Mouse (Mus musculus): ENCODE measurements at regions not wholly inside any gene's neighbourhood (a gene's known extent, or its start where the extent isn't known, plus 50 kb on each side); places are given as distances from the start of the nearest gene placed in this dataset.

DNA sequence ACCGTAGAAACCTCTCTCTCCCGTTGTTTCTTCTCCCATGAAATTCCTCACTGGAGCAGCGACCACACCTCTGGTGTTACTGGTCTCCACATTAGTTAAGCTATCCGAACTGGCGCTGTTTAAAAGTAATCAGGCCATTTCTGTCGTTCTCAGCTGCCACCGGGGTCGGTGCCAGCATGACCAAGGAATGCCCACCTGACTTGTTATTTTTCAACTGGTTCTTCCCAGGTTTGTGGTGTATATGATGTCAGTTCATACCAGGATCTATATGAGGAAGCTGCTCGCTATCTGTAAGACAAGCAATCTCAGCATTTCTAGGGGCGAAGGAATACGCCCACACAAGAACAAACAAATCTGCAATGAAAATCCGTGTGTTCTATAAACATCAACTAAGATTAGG is 116.6 kb downstream of the Barhl2 start:
- TF ChIP-seq POLR2A (IDR thresholded peaks at IDR 0.05; ENCODE audit: borderline replicate concordance, control insufficient read depth, low read depth, low read length), result no peak
- TF ChIP-seq CTCF (IDR thresholded peaks at IDR 0.05; ENCODE audit: control insufficient read depth, insufficient read depth, low read length), result no peak
